Mouse (Mus musculus) C2C12 (cell line): ENCODE data around the gene Islr.

Source experiments
- CEBPB ChIP-seq: IDR thresholded peaks from one replicate; pipeline ENCODE4 v1.6.1; 2011; ENCODE audit warnings: low read depth, mild to moderate bottlenecking, control low read depth, moderate library complexity
- CTCF ChIP-seq: IDR thresholded peaks from one replicate; pipeline ENCODE4 v1.5.1; 2011; ENCODE audit not compliant: control insufficient read depth, insufficient read depth, insufficient read length
- MAX ChIP-seq: IDR thresholded peaks from one replicate; pipeline ENCODE4 v1.6.1; 2011; ENCODE audit warnings: mild to moderate bottlenecking, control low read depth
- MYOD1 ChIP-seq: IDR thresholded peaks from one replicate; pipeline ENCODE4 v1.6.1; 2011; ENCODE audit warnings: low read depth; ENCODE audit not compliant: control insufficient read depth, insufficient read length
- MYOG ChIP-seq: IDR thresholded peaks from one replicate; pipeline ENCODE4 v1.6.1; 2011; ENCODE audit not compliant: control insufficient read depth, insufficient read length; ENCODE audit errors: extremely low read depth

DNA sequence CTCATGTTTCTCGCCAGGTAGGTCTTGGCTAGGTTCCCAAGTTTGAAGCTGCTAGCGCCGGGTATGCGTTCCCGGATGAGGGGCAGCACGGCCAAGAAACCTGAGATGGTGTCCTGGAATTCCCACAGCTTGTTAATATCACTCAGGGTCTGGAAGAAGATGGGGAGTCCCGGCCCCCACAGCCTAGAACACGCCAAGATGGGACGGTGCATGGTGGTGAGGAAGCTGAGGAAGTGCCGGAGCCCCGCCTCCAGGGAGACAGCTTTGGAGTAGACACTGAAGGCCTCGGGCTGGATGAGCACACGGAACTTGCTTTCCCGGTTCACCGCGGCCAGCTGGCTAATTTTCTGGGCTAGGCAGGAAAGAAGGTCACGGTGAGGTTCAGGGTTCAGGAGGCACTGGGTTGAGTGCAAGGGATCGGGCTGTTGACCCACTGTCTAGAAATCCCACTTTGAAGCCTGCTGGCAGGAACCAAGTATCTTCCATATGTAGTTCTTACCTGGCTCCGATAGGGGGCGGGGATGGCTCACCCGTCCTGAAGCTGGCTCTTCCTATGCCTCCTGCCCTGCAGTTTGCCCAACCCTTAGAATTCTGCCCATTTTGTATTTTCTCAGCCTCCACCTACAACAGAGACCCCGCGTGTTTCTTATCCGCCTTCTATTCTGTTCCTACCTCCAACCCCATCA, 16.3 kb upstream of the Islr start:
- TF ChIP-seq MAX (no peak), CTCF (peak; percentile 29), CEBPB (no peak), MYOD1 (no peak), MYOG (no peak)
